Mouse (Mus musculus) layer of hippocampus, postnatal 36 days (tissue): ENCODE data around the gene Slc9a2. TPM values are rescaled to one million over a fixed set of nuclear protein-coding genes. Genes with fewer than 3 reads are reported as not detected.
"Not testable (repeated sequence)": the region's sequence is repeated elsewhere in the genome, so short reads cannot be mapped to it uniquely, and the experiment has no call there.

Experiments
- DNase-seq, 2 experiments: peaks; one replicate each; pipeline ENCODE4 v3.0.0; 2022
- total RNA-seq, 2 experiments: library from RNA; stranded (reverse); gene quantifications; 2 replicates each; pipeline ENCODE4 v1.2.3; 2021

Gene Slc9a2
- total RNA-seq: 10 to 100 TPM; 25.1 to 28.4 TPM

DNA sequence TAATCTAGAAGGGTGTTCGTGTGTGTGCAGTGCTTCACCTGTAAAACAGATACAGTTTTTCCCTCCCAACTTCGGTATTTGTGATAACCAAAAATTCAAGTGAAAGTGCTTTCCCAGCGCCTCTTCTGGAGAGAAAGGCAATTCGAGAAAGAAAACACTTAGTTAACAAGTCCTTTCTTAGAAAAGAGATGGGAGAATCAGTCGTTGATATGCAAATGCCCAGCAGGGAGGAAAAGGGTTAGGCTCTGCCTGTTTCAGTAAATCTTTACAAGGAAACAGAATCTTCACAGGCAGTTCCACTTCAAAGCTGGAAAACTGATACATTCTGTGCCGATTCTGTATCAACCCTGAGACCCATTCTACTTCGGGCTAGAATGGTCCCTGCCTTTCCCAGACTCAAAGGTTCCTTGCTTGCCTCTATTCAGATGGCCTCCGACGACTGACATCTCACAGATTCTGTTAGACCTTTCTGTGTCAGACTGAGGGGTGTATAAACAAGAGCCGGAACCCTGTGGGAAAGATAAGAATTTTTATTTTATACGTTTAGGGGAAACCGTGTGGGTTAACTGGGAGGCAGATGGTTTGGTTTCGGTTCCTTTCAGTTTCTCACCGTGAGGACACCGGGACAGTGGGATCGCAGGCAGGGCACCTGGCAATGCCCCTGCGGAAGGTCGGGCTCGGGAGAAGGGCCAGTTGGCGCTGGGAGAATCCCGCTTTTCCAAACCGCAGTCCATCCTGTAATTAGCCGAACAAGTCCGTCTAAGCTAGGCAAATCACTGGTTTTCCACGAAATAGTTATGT is at the start of gene Slc9a2:
Slc9a2 (plus strand) TSS at position 508 of the 801 bp plus-strand sequence.
- DNase-seq: peak in 1 of 2 experiments; percentile 16

DNA sequence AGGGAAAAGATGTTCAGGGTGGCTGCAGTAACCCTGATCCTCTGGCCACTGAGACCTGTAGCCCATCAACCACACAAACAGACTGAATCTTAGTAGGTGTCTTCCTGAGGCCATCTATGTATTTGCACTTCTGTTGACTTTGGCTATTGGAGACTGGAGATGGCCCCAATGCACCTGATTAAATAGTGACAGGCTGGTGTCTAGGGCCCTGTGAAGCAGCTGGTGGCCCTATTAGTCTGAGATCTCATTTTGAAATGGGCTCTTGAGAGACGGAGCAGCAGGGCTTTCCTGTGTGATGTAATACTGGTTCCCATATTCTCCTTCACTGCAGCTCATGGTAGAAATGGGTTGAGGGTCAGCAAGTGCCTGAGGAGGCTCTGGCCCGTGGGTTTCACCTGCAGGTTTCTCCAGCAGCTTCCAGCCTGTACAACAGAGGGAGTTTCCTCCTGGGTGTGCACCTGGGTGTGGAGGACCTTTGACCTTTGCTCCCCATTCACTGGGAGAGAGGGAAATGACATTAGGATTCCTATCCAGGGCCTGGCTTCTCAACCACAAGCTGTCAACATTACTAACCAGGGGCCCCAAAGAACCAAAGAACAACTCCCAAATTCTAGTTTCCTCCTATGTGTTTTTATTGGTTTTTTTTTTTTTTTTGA is 47.8 kb upstream of the Slc9a2 start:
- DNase-seq: no peak

DNA sequence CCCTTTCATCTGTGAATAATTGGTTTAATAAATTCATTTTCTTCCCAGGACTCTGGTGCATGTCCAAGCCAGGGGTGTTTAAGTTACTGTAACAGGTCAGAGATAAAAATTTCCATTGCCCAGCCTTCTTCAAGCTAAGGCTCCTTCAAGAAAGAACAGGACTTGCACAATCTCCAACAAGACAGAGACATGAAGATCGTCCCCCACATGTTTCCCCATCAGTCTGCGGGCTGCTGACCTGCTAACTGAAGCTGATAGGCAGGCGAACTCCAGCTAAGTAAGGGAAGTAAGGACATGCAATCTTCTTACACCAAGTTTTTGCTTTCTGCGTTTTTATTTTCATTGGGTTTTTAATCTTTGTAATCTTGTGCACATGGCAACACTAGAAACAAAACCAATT is 45.8 kb upstream of the Slc9a2 start:
- no peak for DNase-seq

DNA sequence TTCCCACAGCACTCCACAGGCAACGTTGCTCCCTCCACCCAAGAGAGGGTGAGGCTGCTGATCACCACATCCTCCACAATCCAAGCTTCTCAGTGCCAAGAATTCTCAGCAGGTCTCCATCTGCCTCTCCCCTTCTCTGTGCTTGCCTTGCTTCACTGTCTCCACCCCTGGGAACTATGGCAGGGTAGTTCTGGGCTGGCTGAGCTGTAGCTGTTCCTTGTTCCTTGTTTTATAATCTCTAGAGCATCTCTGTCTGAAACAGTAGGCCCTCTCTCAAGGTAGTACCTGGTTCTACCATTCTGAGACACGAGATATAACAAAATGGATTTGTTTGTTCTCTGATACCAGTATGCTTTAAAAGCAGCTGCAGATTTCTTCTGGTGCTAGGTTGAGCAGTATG is 32.1 kb upstream of the Slc9a2 start:
- no peak for DNase-seq

DNA sequence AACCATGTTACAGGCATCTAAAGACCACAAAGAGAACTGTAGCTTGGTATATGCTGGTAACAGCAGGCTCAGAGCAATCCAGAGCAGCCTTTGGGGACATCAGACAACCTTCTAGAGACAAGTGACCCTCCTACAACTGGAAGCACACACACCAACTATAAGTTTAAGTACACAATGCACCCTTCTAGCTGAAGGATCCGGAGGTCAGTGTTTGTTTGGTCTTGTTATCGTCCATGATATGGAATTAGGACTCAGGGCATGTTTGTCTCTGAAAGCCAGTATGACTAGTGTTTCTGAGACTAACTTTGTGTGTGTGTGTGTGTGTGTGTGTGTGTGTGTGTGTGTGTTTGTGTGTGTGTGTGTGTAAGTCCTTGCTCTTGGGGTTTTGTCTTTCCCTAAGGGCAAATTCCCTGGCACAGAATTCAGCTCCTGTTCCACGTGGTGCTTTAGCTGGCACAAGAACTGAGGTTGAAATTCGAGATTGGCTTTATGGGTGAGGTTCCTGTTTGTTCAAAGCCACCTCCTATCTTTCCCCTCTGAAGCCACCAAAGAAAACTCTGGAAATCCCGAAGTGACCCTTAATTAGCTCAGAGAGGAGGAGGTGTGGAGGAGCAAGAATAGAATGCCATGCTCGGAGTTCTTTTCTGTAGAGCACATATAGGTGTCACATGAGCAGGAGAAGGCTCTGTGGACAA is 29.4 kb upstream of the Slc9a2 start:
- DNase-seq: no peak

DNA sequence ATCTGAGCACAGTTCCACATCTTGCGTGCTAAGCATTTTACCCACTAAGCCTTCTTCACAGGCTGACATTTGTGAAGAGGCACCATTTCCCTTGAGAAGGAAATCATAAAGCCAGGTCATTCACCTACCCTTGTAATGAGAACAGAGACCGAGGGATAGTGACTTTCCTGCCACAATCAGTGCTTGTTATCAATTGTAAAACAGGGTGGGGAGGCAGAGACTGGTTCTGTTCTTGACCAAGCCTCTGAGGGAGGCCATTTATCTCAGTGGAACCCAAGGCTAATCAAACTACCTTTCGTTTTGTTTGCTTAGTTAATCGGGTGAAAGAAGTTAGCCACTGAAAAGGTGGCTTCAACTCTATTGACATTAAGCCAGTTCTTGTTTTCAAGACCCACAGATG is 23.3 kb upstream of the Slc9a2 start:
- no peak for DNase-seq

DNA sequence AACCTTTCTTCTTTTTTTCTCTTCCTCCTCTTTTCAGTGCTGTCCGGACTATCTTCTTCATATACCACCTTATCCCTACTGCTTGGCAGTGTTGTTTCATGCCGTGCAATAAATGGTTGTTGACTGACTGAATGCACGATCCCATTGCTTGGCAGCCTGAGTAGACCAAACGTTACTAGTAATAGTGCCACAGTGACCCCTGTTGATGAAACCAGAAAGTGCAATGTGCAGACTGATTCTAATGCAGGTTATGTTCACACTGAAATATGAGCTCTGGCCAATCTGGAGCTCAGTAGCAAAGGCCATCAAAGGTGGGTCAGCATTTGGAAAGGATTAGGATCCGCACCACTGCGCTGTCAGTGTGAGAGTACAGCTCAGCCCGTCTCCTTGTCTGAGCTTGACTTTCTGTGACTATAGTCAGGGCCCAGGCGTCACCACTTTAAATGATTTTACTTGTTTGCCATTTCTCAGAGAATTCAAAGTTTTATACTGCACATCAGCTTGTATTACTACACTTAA is 22.3 kb upstream of the Slc9a2 start:
- peak; percentile 27 to 71 for DNase-seq

DNA sequence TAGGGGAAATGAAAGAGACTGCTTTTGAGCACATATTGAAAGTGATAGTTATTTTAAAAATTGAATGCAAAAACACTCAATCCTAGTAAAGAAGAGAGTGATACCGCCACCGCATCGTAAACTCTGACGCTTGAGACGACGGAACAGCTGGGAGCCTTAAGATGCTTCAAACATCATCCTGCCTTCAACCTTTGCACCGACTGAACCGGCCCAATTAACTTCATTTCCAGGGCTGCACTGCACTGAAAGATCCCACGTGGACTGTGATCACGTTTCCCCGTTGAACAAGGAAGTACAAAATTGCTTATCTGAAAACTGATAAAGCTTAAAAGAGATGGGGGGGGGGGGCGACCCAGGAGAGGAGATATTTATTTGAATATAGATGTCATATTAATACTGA is 21.4 kb upstream of the Slc9a2 start:
- no peak for DNase-seq

DNA sequence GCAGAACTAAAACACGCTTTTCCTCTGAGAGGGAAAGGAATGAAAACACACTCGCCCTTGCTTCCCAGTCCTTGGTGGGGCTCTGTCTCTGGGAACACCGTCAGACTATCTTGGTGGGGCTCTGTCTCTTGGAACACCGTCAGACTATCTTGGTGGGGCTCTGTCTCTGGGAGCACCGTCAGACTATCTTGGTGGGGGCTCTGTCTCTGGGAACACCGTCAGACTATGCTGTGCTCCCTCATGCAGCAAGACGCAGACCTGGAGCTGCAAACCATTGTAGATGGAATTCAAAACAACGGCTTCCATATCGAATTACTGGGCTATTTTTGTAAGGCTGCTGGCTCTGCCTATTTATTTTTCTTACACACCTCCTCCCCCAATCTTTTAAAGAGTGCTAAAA is 20.9 kb upstream of the Slc9a2 start:
- no peak for DNase-seq

DNA sequence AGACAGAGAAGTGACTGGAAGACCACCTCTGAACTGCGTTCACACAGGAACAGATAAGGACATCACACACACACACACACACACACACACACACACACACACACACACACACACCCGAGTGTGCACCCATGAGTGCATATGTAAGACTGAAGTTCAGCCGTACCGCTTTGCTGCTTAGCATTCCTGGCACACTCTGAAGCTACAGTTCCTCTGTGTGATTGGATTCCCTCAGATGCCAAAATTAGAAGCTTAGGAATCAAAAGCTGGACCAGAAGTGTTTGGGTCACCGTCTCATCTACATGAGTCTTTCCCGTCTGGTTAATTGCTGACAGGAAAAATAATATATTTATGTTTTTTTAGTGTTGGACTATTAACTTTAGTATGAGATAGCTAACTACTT is 19.5 kb upstream of the Slc9a2 start:
- DNase-seq: no peak

DNA sequence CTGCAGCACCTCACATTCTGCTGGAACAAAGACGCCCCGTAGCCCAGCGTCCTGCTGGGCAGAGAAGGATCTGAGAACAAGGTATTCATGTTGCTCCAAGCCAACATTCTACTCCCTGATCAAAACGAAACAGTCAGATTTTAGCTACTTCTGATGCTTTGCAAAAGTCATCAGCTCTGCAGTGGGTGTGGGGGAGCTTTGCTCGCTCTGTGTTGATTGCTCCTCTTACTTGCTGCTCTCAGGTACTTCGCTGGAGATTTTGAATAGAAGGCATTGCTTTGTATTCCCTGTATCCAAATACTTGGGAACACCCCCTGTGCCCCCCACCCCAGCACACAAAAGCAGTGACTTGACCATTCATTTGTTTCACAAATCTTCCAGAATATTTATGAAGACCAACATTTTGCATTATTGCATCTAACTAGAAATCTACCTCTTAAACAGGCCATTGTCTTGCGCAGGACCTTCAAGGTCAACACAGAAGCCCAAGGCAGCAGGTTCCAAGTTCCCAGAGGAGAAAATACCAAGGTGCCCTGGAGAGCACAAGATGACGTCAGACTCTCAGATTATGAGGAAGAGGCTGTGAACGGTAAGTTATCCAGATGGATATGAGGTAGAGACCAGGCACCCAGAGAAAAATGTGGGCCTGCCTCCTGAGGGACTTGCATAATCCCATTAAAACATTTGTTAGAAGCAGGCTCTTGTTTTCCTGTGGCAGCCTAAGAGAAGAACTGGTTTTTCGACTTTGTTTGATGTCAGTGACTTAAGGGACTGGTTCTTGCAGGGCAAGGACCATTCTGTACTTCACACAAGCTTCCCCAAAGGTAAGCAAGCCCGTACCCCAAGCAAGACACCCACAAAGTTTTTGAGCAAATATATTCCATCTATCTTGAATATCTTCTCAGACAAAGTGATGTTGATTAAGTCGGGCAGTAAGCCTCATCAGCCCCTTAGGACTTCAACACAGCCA is 14.7 kb upstream of the Slc9a2 start:
- DNase-seq: no peak

DNA sequence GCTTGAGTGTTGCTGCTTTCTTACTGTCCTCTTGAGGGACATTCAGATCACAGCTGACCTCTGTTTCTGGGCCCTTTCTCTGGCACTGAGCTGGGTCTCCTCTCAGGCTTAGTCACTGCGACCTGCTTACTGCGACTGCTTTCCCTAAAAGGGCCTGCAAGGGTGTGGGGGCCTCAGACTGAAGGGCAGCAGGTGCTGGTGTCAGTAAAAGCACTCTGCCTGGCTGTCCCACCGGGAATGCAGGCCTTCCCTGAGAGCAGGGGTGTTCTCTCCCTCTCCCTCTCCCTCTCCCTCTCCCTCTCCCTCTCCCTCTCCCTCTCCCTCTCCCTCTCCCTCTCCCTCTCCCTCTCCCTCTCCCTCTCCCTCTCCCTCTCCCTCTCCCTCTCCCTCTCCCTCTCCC is 12.9 kb upstream of the Slc9a2 start:
- not testable (repeated sequence) for DNase-seq

DNA sequence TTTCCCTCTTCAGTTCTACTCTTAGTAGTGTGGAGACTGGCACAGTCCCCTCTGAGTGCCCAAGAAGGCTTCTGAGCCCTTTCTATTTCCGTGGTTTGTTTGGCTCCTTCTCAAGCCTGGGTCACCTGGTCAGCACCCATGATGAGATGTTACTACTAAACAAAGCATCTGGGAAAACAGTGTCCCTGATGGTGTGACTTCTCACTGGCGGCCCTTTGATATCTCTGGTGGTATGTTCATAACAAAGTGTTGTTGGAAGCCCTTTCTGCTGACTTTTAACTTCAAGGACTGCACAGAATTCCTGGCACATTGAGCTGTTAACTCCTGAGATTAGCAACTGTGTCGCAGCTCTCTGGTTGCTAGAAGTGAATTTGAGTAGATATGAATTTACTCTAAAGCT is 10.3 kb upstream of the Slc9a2 start:
- DNase-seq: no peak

DNA sequence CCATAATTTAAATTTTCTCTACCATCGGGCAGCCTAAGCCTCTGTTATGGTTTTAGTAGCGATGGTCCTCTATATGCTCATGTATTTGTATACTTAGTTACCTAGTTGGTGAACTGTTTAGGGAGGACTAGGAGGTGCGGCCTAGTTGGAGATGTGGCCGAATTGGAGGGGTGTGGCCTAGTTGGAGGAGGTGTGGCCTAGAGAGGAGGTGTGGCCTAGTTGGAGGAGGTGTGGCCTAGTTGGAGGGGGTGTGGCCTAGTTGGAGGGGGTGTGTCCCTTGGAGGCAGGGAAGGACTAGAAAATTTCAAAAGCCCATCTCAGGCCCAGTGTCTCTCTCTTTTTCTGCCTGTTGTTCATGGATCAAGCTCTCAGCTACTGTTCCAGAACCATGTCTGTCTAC is 8.9 kb upstream of the Slc9a2 start:
- no peak for DNase-seq

DNA sequence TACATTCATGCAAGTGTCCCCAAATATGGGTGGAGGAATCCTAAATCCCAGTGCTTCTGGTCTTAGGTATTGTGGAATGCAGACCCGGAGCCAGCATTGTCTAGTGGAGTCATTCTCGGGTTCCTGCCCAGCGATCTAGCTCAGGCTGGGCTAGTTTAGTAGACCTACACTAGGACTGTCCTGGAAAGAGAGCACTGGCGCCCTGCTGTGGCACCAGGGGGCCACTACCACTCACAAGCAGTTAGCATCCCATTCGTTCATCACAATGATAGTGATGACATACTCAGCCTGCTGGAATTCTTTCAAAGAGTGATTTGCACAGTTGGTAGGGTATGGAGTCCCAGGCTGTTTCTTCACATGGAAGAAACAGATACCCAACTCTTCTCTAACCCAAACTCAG is 3.1 kb upstream of the Slc9a2 start:
- DNase-seq: no peak

DNA sequence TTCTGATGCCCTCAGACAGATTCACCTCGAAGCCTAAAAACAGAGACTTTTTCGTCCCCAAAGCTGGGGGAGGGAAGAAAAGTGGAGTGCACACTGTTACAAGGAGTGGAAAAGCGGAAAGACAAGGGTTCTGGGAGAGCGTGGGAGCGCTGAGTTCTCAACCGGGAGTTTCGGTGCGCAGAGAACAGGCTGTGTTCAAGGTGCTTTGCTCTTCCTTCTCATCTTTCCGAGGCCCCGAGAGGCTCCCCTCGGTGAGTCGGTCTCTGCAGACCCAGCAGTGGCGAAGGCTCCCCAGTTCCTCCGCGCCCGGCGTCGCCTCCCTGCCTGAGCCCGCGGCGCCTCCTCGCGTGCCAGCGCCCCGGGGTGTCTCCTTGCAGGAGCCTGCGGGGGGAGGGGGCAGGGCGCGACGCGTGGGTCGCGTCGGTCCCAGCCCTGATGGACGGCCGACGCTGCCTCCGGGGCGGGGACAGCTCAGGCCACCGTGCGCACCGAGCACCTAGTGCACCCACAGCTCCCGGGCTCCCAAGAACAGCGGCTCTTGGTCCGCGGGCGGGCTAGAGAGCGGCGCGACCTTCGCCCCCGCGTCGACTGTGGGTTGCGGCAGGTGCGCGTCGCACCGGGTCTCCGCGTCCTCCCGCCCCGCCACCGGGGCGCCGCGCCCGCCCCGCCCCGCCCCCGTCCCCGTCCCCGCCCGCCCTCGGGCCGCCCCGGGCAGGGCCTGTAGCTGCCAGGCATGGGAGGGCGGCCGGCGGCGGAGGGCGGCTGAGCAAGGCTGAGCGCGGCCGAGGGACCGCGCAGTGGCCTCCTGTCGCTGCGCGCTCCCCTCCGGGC is 709 bp downstream of the Slc9a2 start:
- DNase-seq: peak; percentile 45 to 58

DNA sequence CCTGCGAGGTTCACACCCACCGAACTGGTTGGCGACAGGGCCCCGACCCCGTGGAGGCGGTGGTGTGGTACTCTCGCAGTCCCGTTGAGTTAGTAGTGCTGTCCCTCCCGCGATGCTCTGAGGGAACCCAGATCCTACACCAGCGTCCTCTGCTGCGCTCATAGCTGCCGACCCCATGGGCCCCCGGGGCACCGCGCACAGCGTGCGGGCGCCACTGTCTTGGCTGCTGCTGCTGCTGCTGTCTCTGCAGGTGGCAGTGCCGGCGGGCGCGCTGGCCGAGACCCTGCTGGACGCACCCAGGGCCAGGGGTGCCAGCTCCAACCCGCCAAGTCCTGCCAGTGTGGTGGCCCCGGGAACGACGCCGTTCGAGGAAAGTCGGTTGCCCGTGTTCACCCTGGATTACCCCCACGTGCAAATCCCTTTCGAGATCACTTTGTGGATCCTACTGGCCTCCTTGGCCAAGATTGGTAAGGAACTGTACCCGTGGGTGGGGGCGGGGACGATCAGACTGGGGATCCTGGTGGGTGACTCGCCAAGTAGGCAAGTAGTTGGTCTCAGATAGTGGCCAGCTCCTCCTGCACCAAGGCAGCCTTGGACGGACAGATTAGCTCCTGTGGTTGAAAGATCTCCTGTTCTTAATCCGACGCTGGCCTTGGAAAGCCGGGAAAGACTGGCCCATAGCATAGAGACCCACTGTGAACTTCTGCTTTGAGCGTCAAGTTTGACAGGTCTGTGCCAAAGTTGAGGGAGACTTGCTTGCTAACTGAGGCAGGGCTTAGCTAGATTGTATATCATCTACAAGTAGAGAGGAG is 1.5 kb downstream of the Slc9a2 start:
- DNase-seq: no peak

DNA sequence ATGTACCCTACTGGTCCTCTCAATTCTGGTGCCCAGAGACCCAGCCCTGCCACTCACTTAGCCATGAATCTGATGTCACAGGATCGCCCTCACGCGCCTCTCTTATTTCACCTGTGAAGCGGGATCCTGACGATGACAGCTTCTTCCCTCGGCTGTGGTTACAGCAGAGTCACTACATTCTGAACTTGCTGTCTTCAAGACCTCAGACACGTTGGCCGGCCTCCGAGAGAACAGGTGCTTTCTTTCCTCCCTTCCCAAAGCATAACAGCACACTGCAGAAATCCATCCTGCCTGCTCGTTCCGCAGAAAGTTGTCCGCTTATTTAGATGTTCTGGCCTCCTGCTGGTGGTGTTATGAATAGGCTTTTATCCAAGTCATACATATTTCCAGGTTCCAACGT is 13.9 kb downstream of the Slc9a2 start:
- DNase-seq: no peak

DNA sequence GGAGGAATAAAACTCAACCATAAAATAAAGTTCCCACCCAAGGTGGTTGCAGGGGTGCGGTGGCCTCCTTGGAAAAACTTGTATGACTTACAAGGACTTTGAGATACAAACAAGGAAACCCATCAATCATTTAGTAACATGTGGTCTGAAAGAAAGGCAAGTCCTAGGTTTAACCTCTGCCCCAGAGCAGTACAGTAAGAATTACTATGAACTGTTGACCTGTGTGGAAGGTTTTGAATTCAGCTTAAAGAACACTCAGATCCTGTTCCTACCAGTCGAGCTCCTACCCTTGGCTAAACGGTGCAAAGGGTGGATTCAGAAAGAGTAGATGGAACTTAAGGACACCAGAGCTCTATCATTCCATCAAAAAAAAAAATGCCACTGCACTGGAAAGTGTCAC is 16.1 kb downstream of the Slc9a2 start:
- DNase-seq: no peak

DNA sequence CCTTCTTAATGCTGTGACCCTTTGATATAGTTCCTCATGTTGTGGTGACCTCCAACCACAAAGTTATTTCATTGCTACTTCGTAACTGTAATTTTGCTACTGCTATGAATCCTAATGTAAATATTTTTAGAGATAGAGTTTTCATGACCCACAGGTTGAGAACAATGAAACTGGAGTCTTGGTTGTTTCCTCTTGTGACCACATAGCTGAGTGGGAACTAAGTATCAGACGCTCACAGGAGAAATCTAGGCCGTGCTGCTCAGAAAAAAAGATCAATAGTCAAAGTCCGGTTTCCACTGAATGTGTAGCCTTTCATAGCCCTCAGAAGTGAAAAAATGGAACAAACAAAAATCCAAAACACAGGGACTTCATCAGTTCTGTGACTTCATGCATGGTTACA is 24.7 kb downstream of the Slc9a2 start:
- no peak for DNase-seq
